Mouse (Mus musculus) mature B cell (primary cell): ENCODE results near the gene Usp28.

ENCODE experiments used
- in situ Hi-C: fragments of 300-500 bp; cut with MboI; formaldehyde crosslinking; loops from 2 replicates; pipeline ENCODE4 v1.14.3; 2019

The Usp28 gene

GRCm38 (mm10) chr9:49021289-49021688, 36.1 kb downstream of the Usp28 start:
- in situ Hi-C loops: no loop called here

DNA sequence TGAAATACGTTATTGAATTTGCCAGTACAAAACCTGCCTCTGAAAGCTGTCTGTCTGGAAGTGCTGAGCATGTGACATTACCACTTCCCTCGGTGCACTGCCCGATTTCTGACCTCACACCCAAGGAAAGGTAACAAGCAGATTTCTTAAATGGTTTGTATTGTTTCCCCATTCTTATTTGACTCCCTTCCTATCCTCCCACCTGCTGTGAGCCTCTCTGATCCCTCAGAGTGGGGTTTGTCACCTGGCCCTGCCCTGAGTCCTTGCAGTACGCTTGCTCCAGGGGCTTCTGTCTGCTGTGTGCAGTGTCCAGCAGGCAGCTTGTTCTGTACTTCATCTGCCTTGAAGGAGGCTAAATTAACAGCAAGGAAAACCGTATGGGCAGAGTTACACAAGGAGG, 38.8 kb downstream of the Usp28 start:
- in situ Hi-C loops: no loop called here

GRCm38 (mm10) chr9:49024529-49024928, 39.4 kb downstream of the Usp28 start:
- in situ Hi-C loops: no loop called here

- in situ Hi-C loops: no loop called here
Observed at GRCm38 (mm10) chr9:49034764-49035163, 49.6 kb downstream of the Usp28 start.

DNA sequence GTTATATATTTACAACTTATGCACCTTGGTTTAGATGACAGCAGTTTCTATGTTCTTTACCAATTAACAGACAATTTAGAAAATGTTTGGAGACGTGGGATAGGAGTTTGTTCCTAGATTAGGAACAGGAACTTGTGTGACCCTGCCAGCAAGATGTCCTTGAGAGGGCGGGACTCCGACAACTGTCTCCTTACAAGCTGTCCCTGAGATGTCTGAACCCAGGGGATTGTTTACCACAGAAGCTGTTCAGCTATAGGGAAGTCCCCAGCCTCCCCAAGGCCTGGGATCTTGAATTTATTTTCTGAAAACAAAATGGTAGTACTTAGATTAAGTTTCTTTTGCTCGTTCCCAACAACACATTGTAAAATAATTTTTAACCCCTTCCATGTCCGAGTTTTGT, 65.7 kb downstream of the Usp28 start:
- in situ Hi-C loops: loop anchor here (10.0 kb wide), 1 partner anchor 56 kb away; no protein-coding TSS in a partner anchor

- in situ Hi-C loops: loop anchor here (10.0 kb wide), 1 partner anchor 57 kb away; no protein-coding TSS in a partner anchor
Observed at GRCm38 (mm10) chr9:49051349-49051748, 66.2 kb downstream of the Usp28 start.

DNA sequence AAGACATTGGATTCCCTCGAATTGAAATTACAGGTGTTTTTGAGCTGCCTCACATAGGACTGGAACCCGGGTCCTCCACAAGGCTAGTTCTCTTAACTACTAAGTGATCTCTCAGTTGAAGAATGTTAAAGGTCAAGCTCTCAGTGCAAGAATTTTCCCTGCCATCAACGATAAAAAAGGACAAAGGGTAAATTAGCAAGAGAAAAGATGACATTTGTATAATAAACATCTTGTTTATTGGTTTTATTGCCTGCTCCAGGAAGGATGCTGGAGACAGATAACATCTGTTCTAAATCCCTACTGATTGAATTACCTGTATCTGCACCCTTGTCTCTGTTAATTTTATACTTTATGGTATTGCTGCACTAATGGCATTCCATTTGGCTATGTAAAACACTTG, 68.9 kb downstream of the Usp28 start:
- in situ Hi-C loops: loop anchor here (10.0 kb wide), 1 partner anchor 59 kb away; no protein-coding TSS in a partner anchor

- in situ Hi-C loops: loop anchor here (10.0 kb wide), 1 partner anchor 61 kb away; no protein-coding TSS in a partner anchor
Observed at GRCm38 (mm10) chr9:49055333-49056205, 70.4 kb downstream of the Usp28 start, which contains the start of gene Zw10. TSS of gene Zw10 (plus strand) at chr9:49055613.

DNA sequence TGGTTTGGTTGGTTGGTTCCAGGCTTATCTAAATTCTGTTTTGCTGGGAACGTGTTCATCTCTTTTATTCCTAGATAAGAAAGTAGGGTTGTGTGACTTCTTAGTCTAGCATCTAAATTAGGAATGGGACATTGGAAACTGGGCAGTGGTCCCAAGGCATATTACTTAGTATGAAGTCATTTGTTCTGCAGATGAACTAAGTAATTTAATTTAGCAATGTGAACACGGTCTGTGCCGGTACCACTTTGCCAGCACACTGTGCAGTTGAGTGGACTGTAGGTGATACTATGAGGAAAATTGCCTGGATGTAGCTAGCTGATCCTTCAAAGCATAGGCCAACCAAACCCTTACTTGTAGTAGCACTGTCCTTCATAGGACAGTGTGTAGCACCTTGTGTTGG, 91.7 kb downstream of the Usp28 start:
- in situ Hi-C loops: no loop called here

GRCm38 (mm10) chr9:49081107-49081506, 95.9 kb downstream of the Usp28 start, which contains the start of gene Tmprss5:
TSS of gene Tmprss5 (plus strand) at chr9:49081260.
- in situ Hi-C loops: no loop called here

DNA sequence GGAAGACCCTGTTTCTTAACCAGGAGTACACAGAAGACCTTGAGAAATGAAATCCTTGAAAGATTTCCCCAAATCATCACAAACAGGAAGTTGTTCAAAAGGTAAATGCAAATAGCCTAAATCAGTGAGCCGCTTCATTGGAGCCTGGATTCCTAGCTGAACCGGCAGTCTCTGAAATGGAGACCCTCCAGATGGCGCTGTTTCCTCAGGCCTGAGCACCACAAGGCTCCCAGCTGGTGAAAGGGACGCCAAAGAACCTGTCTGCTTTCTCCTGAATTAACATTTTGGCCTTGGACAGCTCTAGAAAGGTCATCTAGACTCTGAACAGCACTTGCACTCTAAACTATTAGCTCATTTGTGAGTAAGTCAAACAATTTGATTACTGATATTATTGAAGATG, 96.4 kb downstream of the Usp28 start:
- in situ Hi-C loops: no loop called here

DNA sequence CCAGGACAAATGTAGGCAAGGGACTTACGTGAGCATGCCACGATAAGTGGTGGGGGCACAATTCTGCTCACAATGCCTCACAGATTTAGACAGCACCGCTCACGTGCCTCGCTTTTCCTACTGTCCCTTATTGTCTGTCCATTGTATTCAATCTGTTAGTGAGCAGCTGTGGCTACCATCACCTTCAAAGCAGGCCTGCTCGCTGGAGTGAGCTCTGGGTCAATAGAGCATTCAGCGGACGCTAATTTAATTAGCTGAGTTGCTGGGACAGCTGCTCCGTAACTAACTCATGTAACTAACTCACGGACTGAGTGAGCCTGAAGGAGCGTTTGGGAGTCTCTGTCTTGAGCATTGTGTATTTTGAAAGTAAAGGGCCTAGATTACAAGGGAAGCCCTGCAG, 102.1 kb downstream of the Usp28 start:
- in situ Hi-C loops: no loop called here
